Mouse (Mus musculus) kidney, postnatal 0 days (tissue): Measurements from ENCODE around the gene Aacs. TPM values are rescaled to one million over a fixed set of nuclear protein-coding genes. Genes with fewer than 3 reads are reported as not detected.

ENCODE experiments used
- ATAC-seq: fragments of 200-750 bp; cut with Nextera tagmentation; replicated peaks from 2 replicates; pipeline ENCODE4 v1.8.0; 2017; ENCODE audit warnings: low read depth, moderate number of reproducible peaks, moderate TSS enrichment, moderate library complexity; ENCODE audit not compliant: low FRiP score
- DNase-seq: peaks from one replicate; pipeline ENCODE4 v3.0.0-alpha.2; 2016; ENCODE audit warnings: low spot score
- H3K27ac ChIP-seq: fragments of 300-500 bp; sonication (generic); 2 replicates; pipeline ENCODE4 v1.5.1; 2014; ENCODE audit warnings: mild to moderate bottlenecking
- H3K27me3 ChIP-seq: fragments of 300-500 bp; sonication (generic); 2 replicates; pipeline ENCODE4 v1.6.1; 2014; ENCODE audit warnings: low read length, mixed read lengths; ENCODE audit not compliant: insufficient read depth
- H3K36me3 ChIP-seq: fragments of 300-500 bp; sonication (generic); 2 replicates; pipeline ENCODE4 v1.6.1; 2014; ENCODE audit warnings: low read length, mixed read lengths; ENCODE audit not compliant: insufficient read depth
- H3K4me1 ChIP-seq: fragments of 300-500 bp; sonication (generic); replicated peaks from 2 replicates; pipeline ENCODE4 v1.6.1; 2014; ENCODE audit warnings: antibody characterized with exemption, low read length, mixed read lengths; ENCODE audit not compliant: insufficient read depth
- H3K4me2 ChIP-seq: fragments of 300-500 bp; sonication (generic); 2 replicates; pipeline ENCODE4 v1.6.1; 2014; ENCODE audit warnings: mild to moderate bottlenecking, low read length, moderate library complexity, mixed read lengths
- H3K4me3 ChIP-seq: fragments of 300-500 bp; sonication (generic); replicated peaks from 2 replicates; pipeline ENCODE4 v1.5.1; 2014; ENCODE audit warnings: low read depth, low read length
- H3K9ac ChIP-seq: fragments of 300-500 bp; sonication (generic); 2 replicates; pipeline ENCODE4 v1.6.1; 2014; ENCODE audit warnings: low read depth, low read length
- H3K9me3 ChIP-seq: fragments of 300-500 bp; sonication (generic); replicated peaks from 2 replicates; pipeline ENCODE4 v1.6.1; 2016; ENCODE audit warnings: low read length, inconsistent platforms, mixed read lengths
- CTCF ChIP-seq: IDR thresholded peaks from 2 replicates; pipeline ENCODE4 v1.5.1; 2016; ENCODE audit warnings: antibody characterized with exemption, low read depth, mild to moderate bottlenecking, moderate library complexity
- WGBS: fragments of 180-500 bp; shearing (Covaris S2); extraction: QIAGEN DNeasy Blood & Tissue Kit; methylation state at CpG from one replicate; pipeline ENCODE4 v1.1.7; 2014; 5-methylcytosine and 5-hydroxymethylcytosine counted together
- polyA plus RNA-seq: library from polyadenylated mRNA; unstranded; fragments of >200 nt; fragmentation: Nextera tagmentation; extraction: Ambion mirVana; gene quantifications from 2 replicates; pipeline ENCODE4 v1.2.1, GENCODE M21; 2015

The Aacs gene
- polyA plus RNA-seq, 1 experiment from 2014 or later, result 22.0 TPM

DNA sequence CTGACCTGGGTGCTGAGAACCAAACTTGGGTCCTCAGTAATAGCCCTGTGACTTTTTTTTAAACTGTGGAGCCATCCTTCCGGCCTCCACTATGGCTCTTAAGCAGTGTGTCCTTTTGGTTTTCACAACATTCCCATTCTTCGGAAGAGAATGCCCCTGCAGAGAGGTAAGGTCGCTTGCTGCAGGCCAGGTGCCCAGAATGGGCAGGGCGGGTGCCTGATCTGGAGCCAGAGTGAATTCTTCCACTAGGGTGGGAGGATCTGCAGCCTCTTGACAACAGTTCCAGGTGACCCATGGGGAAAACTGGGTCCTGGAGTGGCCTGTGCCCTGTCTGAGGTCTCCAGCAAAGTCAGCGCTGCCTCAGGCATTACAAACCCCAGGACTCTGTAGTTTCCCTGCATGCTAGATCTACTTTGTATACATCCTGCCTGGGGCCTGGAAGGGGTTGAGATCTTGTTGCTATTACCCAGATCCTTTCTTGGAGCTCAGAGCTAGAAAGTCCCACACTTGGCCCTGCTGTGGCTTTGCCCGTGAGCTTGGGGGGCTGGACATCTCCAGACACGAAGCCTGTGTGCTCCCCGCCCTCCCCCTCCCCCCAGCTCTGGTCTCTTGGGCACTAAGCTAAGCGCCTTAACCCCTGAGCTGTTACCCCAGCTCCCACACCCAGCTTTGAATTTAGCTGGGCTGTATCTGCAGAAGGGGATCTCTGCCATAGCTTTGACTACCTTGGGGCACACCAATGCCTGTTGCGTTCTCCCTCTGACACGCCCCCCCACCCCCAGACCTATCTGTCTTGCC is 5.0 kb downstream of the Aacs start:
- Histone ChIP-seq H3K4me1 (peaks cover 15% of the 10 kb centered on the region), H3K27ac (no peak overlapping the region), H3K4me3 (no peak overlapping the region), H3K9me3 (no peaks in the 10 kb centered on the region), H3K36me3 (0 out of 2 replicates have a peak, but pooled peaks cover 4% of the 10 kb centered on the region), H3K9ac (no peak overlapping the region), H3K4me2 (no peak overlapping the region), H3K27me3 (no peaks in the 10 kb centered on the region)
- TF ChIP-seq CTCF, result no peak
- no peak for DNase-seq
- WGBS, result 80% methylated on average over 11 of the region's 11 CpGs
- ATAC-seq, result no peak

DNA sequence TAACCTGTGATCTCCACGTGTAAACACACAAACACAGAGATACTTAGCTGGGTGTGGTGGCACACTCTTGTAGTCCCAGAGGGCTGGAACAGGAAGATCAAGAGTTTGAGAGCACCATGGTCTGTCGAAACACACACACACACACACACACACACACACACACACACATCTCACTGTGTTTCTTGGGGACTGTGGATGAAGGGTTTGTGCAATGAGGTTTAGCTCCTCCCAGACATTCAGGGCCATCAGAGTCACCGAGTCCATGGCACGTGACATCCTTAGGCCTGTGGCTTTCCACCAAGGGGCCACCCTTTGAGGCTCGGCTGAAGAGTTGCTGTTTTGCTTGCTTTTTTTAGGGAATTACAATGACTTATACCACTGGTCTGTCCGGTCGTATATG is 6.9 kb downstream of the Aacs start:
- no peak overlapping the region for H3K27ac ChIP-seq
- 90% methylated on average over 7 of the region's 7 CpGs for WGBS

DNA sequence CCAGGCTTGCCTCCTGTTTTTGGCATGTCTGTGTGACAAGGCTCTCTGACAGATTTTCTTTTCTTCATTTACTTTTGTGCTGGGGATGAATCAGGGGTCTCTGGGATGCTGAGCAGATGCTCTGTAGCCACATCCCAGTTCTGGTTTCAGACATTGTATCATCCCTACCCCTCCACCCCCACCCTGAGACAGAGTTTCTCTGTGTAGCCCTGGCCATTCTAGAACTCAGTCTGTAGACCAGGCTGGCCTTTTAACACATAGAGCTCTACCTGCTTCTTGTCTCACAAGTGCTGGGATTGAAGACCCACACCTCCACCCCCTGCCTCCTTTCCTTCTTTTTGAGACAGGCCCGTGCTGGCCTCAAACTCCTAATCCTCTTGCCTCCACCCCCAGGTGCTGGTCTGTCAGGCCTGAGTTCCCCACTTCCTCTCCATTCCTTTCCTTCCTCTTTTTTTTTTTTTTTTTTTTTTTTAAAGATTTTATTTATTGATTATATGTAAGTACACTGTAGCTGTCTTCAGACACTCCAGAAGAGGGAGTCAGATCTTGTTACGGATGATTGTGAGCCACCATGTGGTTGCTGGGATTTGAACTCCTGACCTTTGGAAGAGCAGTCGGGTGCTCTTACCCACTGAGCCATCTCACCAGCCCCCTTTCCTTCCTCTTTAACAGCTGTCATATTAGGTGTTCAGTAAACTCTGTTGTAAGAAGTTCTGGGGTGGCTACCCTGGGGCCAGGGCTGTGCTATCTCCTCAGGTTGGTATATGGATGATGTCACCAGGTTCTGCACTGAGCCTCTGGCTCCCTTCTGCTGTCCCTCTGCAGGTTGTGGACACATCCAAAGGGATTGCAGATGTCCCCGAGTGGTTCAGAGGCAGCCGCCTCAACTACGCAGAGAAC is 8.3 kb downstream of the Aacs start:
- Histone ChIP-seq H3K27ac (no peak overlapping the region), H3K4me2 (no peak overlapping the region), H3K27me3 (no peaks in the 10 kb centered on the region), H3K36me3 (0 out of 2 replicates have a peak, but pooled peaks cover 7% of the 10 kb centered on the region), H3K9me3 (no peaks in the 10 kb centered on the region), H3K4me1 (peaks cover 6% of the 10 kb centered on the region; the same call in 1 of the 2 replicates), H3K9ac (no peak overlapping the region), H3K4me3 (no peak overlapping the region)
- TF ChIP-seq CTCF, result no peak
- ATAC-seq, result no peak
- no peak for DNase-seq
- 79% methylated on average over 5 of the region's 6 CpGs for WGBS

More for the DNA sequence above, 6.9 kb downstream of the Aacs start:
- H3K9me3 ChIP-seq, result no peaks in the 10 kb centered on the region
- no peak overlapping the region for H3K9ac ChIP-seq
- H3K4me1 ChIP-seq, result peaks cover 8% of the 10 kb centered on the region; the same call in 1 of the 2 replicates
- DNase-seq, result no peak
- H3K4me3 ChIP-seq, result no peak overlapping the region
- ATAC-seq, result no peak
- H3K27me3 ChIP-seq, result no peaks in the 10 kb centered on the region
- 0 out of 2 replicates have a peak, but pooled peaks cover 7% of the 10 kb centered on the region for H3K36me3 ChIP-seq
- no peak overlapping the region for H3K4me2 ChIP-seq
- no peak for TF ChIP-seq CTCF

DNA sequence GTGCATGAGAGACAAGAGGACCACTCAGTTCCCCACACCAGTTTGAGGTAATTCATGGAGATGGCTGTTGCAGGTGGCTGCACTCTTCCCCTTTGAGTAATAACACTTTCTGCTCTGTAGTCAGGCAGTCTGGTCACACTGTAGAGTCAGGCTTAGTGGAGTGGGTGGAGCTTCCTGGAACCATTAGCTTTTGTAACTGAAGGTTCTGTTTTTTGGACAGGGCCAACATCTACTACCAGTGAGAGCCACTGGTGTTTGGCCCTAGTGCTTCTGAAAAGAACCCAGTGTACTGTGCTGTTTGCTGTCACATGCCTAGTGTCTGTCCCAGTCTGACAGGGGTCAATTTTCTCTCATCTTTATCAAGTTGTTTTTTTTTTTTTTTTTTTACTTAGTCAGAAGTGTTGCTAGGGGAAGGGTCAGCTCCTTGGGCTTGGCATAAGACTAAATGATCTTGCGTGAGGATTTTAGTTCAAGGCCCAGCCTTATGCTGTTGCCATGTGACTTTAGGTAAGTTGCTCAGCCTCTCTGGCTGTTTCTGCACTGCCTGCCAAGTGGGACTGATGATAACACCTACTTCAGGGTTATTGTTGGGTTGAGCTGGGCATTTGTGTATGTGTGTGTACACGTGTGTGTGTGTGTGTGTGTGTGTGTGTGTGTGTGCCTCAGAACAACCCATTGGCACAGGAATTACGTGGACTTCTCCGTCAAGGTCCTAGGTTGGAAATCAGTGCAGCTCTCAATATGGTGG is 9.6 kb downstream of the Aacs start:
- no peak overlapping the region for H3K9ac ChIP-seq
- WGBS, result 95% methylated on average over 4 of the region's 4 CpGs
- no peak for TF ChIP-seq CTCF
- DNase-seq (no peak), ATAC-seq (no peak)
- peaks cover 7% of the 10 kb centered on the region; the same call in 1 of the 2 replicates for H3K36me3 ChIP-seq
- no peak overlapping the region for H3K4me3 ChIP-seq
- no peaks in the 10 kb centered on the region for H3K27me3 ChIP-seq
- H3K4me2 ChIP-seq, result no peak overlapping the region
- no peak overlapping the region for H3K27ac ChIP-seq
- H3K9me3 ChIP-seq, result no peaks in the 10 kb centered on the region
- H3K4me1 ChIP-seq, result peaks cover 6% of the 10 kb centered on the region; the same call in 1 of the 2 replicates

DNA sequence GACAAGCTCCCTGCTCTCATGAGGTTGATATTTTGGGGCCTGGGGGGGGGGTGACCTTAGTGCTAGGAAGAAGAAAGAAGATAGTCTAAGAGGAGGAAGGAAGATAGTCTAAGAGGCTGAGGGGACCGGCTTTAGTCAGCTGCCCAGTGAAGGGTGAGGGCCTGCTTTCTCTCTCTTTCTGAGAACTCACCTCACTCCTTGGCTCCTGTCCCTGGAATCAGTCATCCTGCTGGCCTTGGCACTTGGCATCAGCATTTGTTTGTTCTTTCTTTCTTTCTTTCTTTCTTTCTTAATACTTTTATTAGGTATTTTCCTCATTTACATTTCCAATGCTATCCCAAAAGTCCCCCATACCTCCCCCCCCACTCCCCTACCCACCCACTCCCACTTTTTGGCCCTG is 10.5 kb downstream of the Aacs start:
- Histone ChIP-seq H3K27me3 (no peaks in the 10 kb centered on the region), H3K9me3 (no peaks in the 10 kb centered on the region), H3K4me1 (peaks cover 6% of the 10 kb centered on the region; the same call in 1 of the 2 replicates), H3K27ac (no peak overlapping the region), H3K9ac (no peak overlapping the region), H3K4me2 (no peak overlapping the region), H3K36me3 (peaks cover 7% of the 10 kb centered on the region; the same call in 1 of the 2 replicates), H3K4me3 (no peak overlapping the region)
- WGBS, result 86% methylated on average over 1 of the region's 1 CpGs
- DNase-seq (no peak), ATAC-seq (no peak)
- no peak for TF ChIP-seq CTCF
